Comparison of ENCODE assay signal across 28 mouse cellular contexts in genomic region chr15:31106907-31107306, GRCm38 (mm10).
DNase-seq lines count a peak whose midpoint lies in the region; ATAC-seq and TF ChIP-seq lines count a peak whose summit lies in the region.
"Had no signal": no experiment of that assay in that cellular context is flagged by ENCODE, and none has a peak within 500 bp of the region (broad histone marks: within the 10 kb centered on the region; RNA-seq: fewer than 3 reads in every experiment).

No protein-coding gene starts in this region.

- no peaks in the 10 kb centered on the region for H3K4me1 ChIP-seq in forebrain, postnatal 0 days (ENCODE audit: insufficient read depth)
- no peaks in the 10 kb centered on the region for H3K4me1 ChIP-seq in forebrain, embryonic 13.5 days
- no peaks in the 10 kb centered on the region for H3K4me1 ChIP-seq in hindbrain, postnatal 0 days (ENCODE audit: insufficient read depth, low read length)
- H3K4me1 ChIP-seq in hindbrain, embryonic 13.5 days (replicated peaks): no peaks in the 10 kb centered on the region
- no peaks in the 10 kb centered on the region for H3K4me1 ChIP-seq in midbrain, postnatal 0 days (ENCODE audit: insufficient read depth, low read length)
- no peaks in the 10 kb centered on the region for H3K4me1 ChIP-seq in midbrain, embryonic 11.5 days (ENCODE audit: control insufficient read depth, insufficient read depth, low read length)
- H3K4me1 ChIP-seq: embryonic facial prominence, embryonic 15.5 days; forebrain, embryonic 12.5 days had no signal

- no peak overlapping the region for H3K4me3 ChIP-seq in forebrain, postnatal 0 days (ENCODE audit: low read depth, low read length)
- no peak overlapping the region for H3K4me3 ChIP-seq in forebrain, embryonic 13.5 days
- H3K4me3 ChIP-seq in hindbrain, postnatal 0 days (ENCODE audit: low read length): no peak overlapping the region
- no peak overlapping the region for H3K4me3 ChIP-seq in hindbrain, embryonic 13.5 days
- no peak overlapping the region for H3K4me3 ChIP-seq in midbrain, postnatal 0 days (ENCODE audit: low read depth, low read length)
- H3K4me3 ChIP-seq in midbrain, embryonic 11.5 days (ENCODE audit: low read depth, low read length): no peak overlapping the region
- H3K4me3 ChIP-seq: embryonic facial prominence, embryonic 13.5 days; embryonic facial prominence, embryonic 15.5 days; erythroblast, embryonic 14.5 days; forebrain, embryonic 10.5 days; forebrain, embryonic 12.5 days; forebrain, embryonic 15.5 days had no signal

- H3K4me2 ChIP-seq in forebrain, postnatal 0 days (ENCODE audit: low read depth): no peak overlapping the region
- no peak overlapping the region for H3K4me2 ChIP-seq in forebrain, embryonic 13.5 days
- H3K4me2 ChIP-seq in hindbrain, postnatal 0 days (ENCODE audit: low read depth, low read length): no peak overlapping the region
- H3K4me2 ChIP-seq in hindbrain, embryonic 13.5 days: no peak overlapping the region
- no peak overlapping the region for H3K4me2 ChIP-seq in midbrain, postnatal 0 days (ENCODE audit: low read depth, low read length, poor library complexity, severe bottlenecking)
- H3K4me2 ChIP-seq in midbrain, embryonic 11.5 days: no peak overlapping the region
- H3K4me2 ChIP-seq: embryonic facial prominence, embryonic 13.5 days; embryonic facial prominence, embryonic 15.5 days; forebrain, embryonic 12.5 days; forebrain, embryonic 15.5 days had no signal

- TF ChIP-seq CTCF in forebrain, postnatal 0 days (IDR thresholded peaks at IDR 0.05; ENCODE audit: low read depth): no peak
- TF ChIP-seq CTCF in hindbrain, postnatal 0 days (IDR thresholded peaks at IDR 0.05; ENCODE audit: low read depth): no peak
- TF ChIP-seq CTCF in midbrain, postnatal 0 days (IDR thresholded peaks at IDR 0.05): no peak

- H3K27me3 ChIP-seq in forebrain, postnatal 0 days (ENCODE audit: insufficient read depth, low read length): no peaks in the 10 kb centered on the region
- no peaks in the 10 kb centered on the region for H3K27me3 ChIP-seq in forebrain, embryonic 13.5 days
- H3K27me3 ChIP-seq in hindbrain, postnatal 0 days (ENCODE audit: insufficient read depth, low read length): no peaks in the 10 kb centered on the region
- H3K27me3 ChIP-seq in hindbrain, embryonic 13.5 days: no peaks in the 10 kb centered on the region
- H3K27me3 ChIP-seq in midbrain, postnatal 0 days (ENCODE audit: insufficient read depth, low read length): no peaks in the 10 kb centered on the region
- H3K27me3 ChIP-seq in midbrain, embryonic 11.5 days (ENCODE audit: control insufficient read depth, insufficient read depth, low read length): no peaks in the 10 kb centered on the region
- H3K27me3 ChIP-seq: CH12.LX; embryonic facial prominence, embryonic 13.5 days; embryonic facial prominence, embryonic 15.5 days; forebrain, embryonic 12.5 days; forebrain, embryonic 15.5 days had no signal

- peak; percentile 31 to 52 for DNase-seq in cerebellum, postnatal 10 days
- DNase-seq in cerebellum, adult 11 months: no peak
- DNase-seq in forebrain, postnatal 0 days: no peak
- DNase-seq in hindbrain, postnatal 0 days (ENCODE audit: low spot score): peak; percentile 58
- peak; percentile 59 for DNase-seq in midbrain, postnatal 0 days (ENCODE audit: low spot score)
- no peak for DNase-seq in midbrain, embryonic 11.5 days (ENCODE audit: low spot score, missing footprints)
- DNase-seq: adrenal gland, adult 8-10 months; adrenal gland, postnatal 14 days; adrenal gland, postnatal 36 days; B cell, adult 2 months; cerebellum, adult 11-12 months; cerebellum, adult 2 months; cerebellum, adult 9-10 months; cerebellum, postnatal 36 days; embryo, embryonic 11 days had no signal

- 65% methylated on average over 9 of the region's 9 CpGs for WGBS in forebrain, postnatal 0 days
- WGBS in forebrain, embryonic 13.5 days: 81% methylated on average over 9 of the region's 9 CpGs
- 39% methylated on average over 9 of the region's 9 CpGs for WGBS in hindbrain, postnatal 0 days
- 72% methylated on average over 9 of the region's 9 CpGs for WGBS in hindbrain, embryonic 13.5 days
- WGBS in midbrain, postnatal 0 days: 82% methylated on average over 9 of the region's 9 CpGs
- WGBS in midbrain, embryonic 11.5 days: 85% methylated on average over 9 of the region's 9 CpGs

- H3K9me3 ChIP-seq in forebrain, postnatal 0 days (ENCODE audit: low read length): no peaks in the 10 kb centered on the region
- no peaks in the 10 kb centered on the region for H3K9me3 ChIP-seq in forebrain, embryonic 13.5 days (replicated peaks)
- H3K9me3 ChIP-seq in hindbrain, postnatal 0 days (ENCODE audit: low read length): no peaks in the 10 kb centered on the region
- H3K9me3 ChIP-seq in hindbrain, embryonic 13.5 days: no peaks in the 10 kb centered on the region
- no peaks in the 10 kb centered on the region for H3K9me3 ChIP-seq in midbrain, postnatal 0 days (ENCODE audit: low read length)
- H3K9me3 ChIP-seq in midbrain, embryonic 11.5 days (ENCODE audit: control insufficient read depth, low read length): no peaks in the 10 kb centered on the region
- H3K9me3 ChIP-seq: embryonic facial prominence, embryonic 13.5 days; embryonic facial prominence, embryonic 15.5 days; forebrain, embryonic 10.5 days; forebrain, embryonic 12.5 days; forebrain, embryonic 15.5 days had no signal

- no peak overlapping the region for H3K27ac ChIP-seq in forebrain, postnatal 0 days (ENCODE audit: low read depth, low read length)
- H3K27ac ChIP-seq in forebrain, embryonic 13.5 days: no peak overlapping the region
- H3K27ac ChIP-seq in hindbrain, postnatal 0 days: no peak overlapping the region
- no peak overlapping the region for H3K27ac ChIP-seq in hindbrain, embryonic 13.5 days
- no peak overlapping the region for H3K27ac ChIP-seq in midbrain, postnatal 0 days (ENCODE audit: low read depth, low read length)
- H3K27ac ChIP-seq in midbrain, embryonic 11.5 days (ENCODE audit: low read depth, low read length): no peak overlapping the region
- H3K27ac ChIP-seq: embryonic facial prominence, embryonic 13.5 days; embryonic facial prominence, embryonic 15.5 days; forebrain, embryonic 10.5 days; forebrain, embryonic 12.5 days; forebrain, embryonic 15.5 days had no signal

- H3K36me3 ChIP-seq in forebrain, postnatal 0 days (ENCODE audit: insufficient read depth): no peaks in the 10 kb centered on the region
- H3K36me3 ChIP-seq in forebrain, embryonic 13.5 days (ENCODE audit: poor library complexity, severe bottlenecking): no peaks in the 10 kb centered on the region
- H3K36me3 ChIP-seq in hindbrain, postnatal 0 days (ENCODE audit: insufficient read depth, low read length): no peaks in the 10 kb centered on the region
- no peaks in the 10 kb centered on the region for H3K36me3 ChIP-seq in hindbrain, embryonic 13.5 days
- H3K36me3 ChIP-seq in midbrain, postnatal 0 days (ENCODE audit: insufficient read depth, low read length): no peaks in the 10 kb centered on the region
- H3K36me3 ChIP-seq in midbrain, embryonic 11.5 days (ENCODE audit: control insufficient read depth, insufficient read depth, low read length): no peaks in the 10 kb centered on the region
- H3K36me3 ChIP-seq: embryonic facial prominence, embryonic 13.5 days; embryonic facial prominence, embryonic 15.5 days; forebrain, embryonic 10.5 days; forebrain, embryonic 12.5 days; forebrain, embryonic 15.5 days; G1E had no signal

- no peak overlapping the region for H3K9ac ChIP-seq in forebrain, postnatal 0 days
- H3K9ac ChIP-seq in forebrain, embryonic 13.5 days: no peak overlapping the region
- no peak overlapping the region for H3K9ac ChIP-seq in hindbrain, postnatal 0 days (replicated peaks; ENCODE audit: low read length)
- no peak overlapping the region for H3K9ac ChIP-seq in hindbrain, embryonic 13.5 days
- H3K9ac ChIP-seq in midbrain, postnatal 0 days (replicated peaks; ENCODE audit: low read length, poor library complexity, severe bottlenecking): no peak overlapping the region
- no peak overlapping the region for H3K9ac ChIP-seq in midbrain, embryonic 11.5 days (ENCODE audit: low read length)
- H3K9ac ChIP-seq: embryonic facial prominence, embryonic 13.5 days; embryonic facial prominence, embryonic 15.5 days; forebrain, embryonic 12.5 days; forebrain, embryonic 15.5 days had no signal

- peak; percentile 45; the same call in 1 of the 2 replicates for ATAC-seq in forebrain, postnatal 0 days
- ATAC-seq in forebrain, embryonic 13.5 days: no peak
- ATAC-seq in hindbrain, postnatal 0 days: peak; percentile 43; the same call in 1 of the 2 replicates
- no peak for ATAC-seq in hindbrain, embryonic 13.5 days (ENCODE audit: low FRiP score)
- ATAC-seq in midbrain, postnatal 0 days (ENCODE audit: low FRiP score): no peak
- no peak for ATAC-seq in midbrain, embryonic 11.5 days (ENCODE audit: low FRiP score)
- ATAC-seq: activated CD4-positive, CD25-positive, alpha-beta regulatory T cell, adult 4 months; CD4-positive, CD25-positive, alpha-beta regulatory T cell, adult 4 months; forebrain, embryonic 15.5 days; Patski had no signal

Comparison
In these comparisons a context has a peak if more than half of its experiments do, and no peak if none do; other contexts are left out.
1. DNase-seq: peak in cerebellum, postnatal 10 days (2 of 2), hindbrain, postnatal 0 days (single experiment) and midbrain, postnatal 0 days (single experiment); none in cerebellum, adult 11 months (single experiment), forebrain, postnatal 0 days (single experiment) and midbrain, embryonic 11.5 days (single experiment).
2. ATAC-seq: peak in forebrain, postnatal 0 days (single experiment) and hindbrain, postnatal 0 days (single experiment); none in forebrain, embryonic 13.5 days (single experiment), hindbrain, embryonic 13.5 days (single experiment), midbrain, postnatal 0 days (single experiment) and midbrain, embryonic 11.5 days (single experiment).